Mouse (Mus musculus) brain, embryonic 14.5 days (tissue): ENCODE measurements around the gene Nars2.

Experiments
- CTCF ChIP-seq: fragments of 200-500 bp; IDR thresholded peaks from 2 replicates; pipeline ENCODE4 v1.5.1; 2012; ENCODE audit warnings: inconsistent platforms, mild to moderate bottlenecking, moderate library complexity, borderline replicate concordance; ENCODE audit not compliant: insufficient read depth, insufficient read length; ENCODE audit errors: extremely low read depth
- POLR2A ChIP-seq: fragments of 200-500 bp; IDR thresholded peaks from 2 replicates; pipeline ENCODE4 v1.6.1; 2012; ENCODE audit warnings: mild to moderate bottlenecking, inconsistent platforms, borderline replicate concordance; ENCODE audit not compliant: poor library complexity, insufficient read depth, insufficient read length, severe bottlenecking; ENCODE audit errors: extremely low read depth

DNA sequence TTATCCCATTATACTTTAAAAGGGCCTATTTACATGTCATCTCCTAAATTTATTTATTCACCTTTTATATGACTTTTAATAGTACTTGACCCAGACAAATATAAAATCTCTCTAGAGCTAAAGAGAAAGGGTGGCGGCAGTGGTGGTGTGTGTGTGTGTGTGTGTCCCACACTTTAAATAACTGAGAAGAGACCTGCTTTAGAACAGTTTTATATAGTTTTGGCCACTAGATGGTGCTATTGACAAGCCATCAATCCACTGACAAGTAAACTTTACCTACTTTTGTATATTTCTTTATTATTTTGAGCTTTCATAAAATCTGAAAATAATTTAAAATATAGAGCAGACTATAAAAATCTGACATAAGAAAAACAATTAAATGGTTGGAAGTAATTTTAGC is 19.1 kb downstream of the Nars2 start:
- TF ChIP-seq CTCF = 0 out of 2 replicates have a peak, but pooled peaks have one; percentile 3
- no peak for TF ChIP-seq POLR2A
